Mouse (Mus musculus): Measurements from ENCODE around the gene Nup93.

DNA sequence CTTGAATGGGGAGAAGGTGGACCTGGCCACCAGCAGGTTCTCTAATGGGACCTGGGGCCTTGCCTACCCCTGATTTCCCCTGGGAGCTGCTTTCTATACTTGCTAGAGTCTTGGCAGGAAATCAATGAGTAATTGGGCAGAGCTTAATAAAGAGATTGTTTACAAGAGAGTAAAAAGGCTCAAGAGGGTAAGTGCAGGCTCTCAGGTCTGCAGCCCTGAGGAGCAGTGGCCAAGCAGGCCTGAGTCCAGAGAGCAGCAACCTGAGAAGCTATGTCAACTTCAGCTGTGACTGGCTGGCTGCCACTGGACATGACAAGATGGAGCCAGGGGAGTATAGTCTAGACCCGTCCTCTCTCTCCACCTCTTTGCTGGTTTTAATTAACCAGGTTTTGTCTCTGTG, 21.4 kb upstream of the Nup93 start:
- TF ChIP-seq CTCF (IDR thresholded peaks at IDR 0.05; ENCODE audit: control insufficient read depth, insufficient read depth, insufficient read length) (no peak), MAX (IDR thresholded peaks at IDR 0.05) (no peak), USF1 (IDR thresholded peaks at IDR 0.05; ENCODE audit: low read depth) (no peak), MYOD1 (IDR thresholded peaks at IDR 0.05; ENCODE audit: control insufficient read depth, insufficient read length, low read depth) (no peak), CEBPB (IDR thresholded peaks at IDR 0.05; ENCODE audit: low read depth) (no peak), MYOG (IDR thresholded peaks at IDR 0.05; ENCODE audit: control insufficient read depth, extremely low read depth, insufficient read length) (no peak), FOSL1 (IDR thresholded peaks at IDR 0.05; ENCODE audit: insufficient read depth, low read length, poor library complexity, severe bottlenecking) (no peak)
